In the genomic region with DNA sequence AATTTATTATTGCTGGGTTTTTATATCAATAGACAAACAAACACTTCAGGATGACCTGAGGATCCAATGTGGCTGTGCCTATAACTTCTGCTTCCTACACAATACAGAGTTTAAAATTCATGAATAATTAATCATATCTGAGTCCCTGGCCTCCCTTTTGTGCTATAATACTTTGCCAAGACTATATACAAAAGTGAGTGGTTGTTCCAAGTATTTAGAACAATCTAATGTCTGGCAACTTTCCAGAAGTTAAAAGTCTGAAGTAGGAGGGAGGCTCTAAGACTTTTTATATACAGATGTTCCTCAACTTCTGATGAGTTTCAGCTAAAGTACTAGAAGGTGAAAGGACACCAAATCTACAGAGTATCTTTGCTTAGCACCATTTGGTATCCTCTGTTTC, we compare ENCODE assay signal across 28 mouse cellular contexts.
DNase-seq lines count a peak whose midpoint lies in the region; ATAC-seq and TF ChIP-seq lines count a peak whose summit lies in the region.
"Had no signal": no experiment of that assay in that cellular context is flagged by ENCODE, and none has a peak within 500 bp of the region (broad histone marks: within the 10 kb centered on the region; RNA-seq: fewer than 3 reads in every experiment).

No protein-coding gene starts in this region.

- TF ChIP-seq CTCF in intestine, postnatal 0 days (IDR thresholded peaks at IDR 0.05; ENCODE audit: low read depth) = no peak

- H3K4me3 ChIP-seq in intestine, embryonic 15.5 days (replicated peaks) = no peak overlapping the region
- no peak overlapping the region for H3K4me3 ChIP-seq in intestine, postnatal 0 days (ENCODE audit: low read depth, low read length)
- no peak overlapping the region for H3K4me3 ChIP-seq in lung, embryonic 16.5 days (ENCODE audit: low read length)
- H3K4me3 ChIP-seq in stomach, embryonic 15.5 days (replicated peaks) = no peak overlapping the region
- H3K4me3 ChIP-seq: embryonic facial prominence, embryonic 13.5 days; forebrain, embryonic 10.5 days; forebrain, embryonic 13.5 days; heart, adult 2 months; heart, embryonic 10.5 days; heart, embryonic 13.5 days had no signal

- H3K9ac ChIP-seq in intestine, embryonic 15.5 days = no peak overlapping the region
- no peak overlapping the region for H3K9ac ChIP-seq in intestine, postnatal 0 days (ENCODE audit: low read depth, low read length)
- no peak overlapping the region for H3K9ac ChIP-seq in lung, embryonic 16.5 days (ENCODE audit: low read length)
- no peak overlapping the region for H3K9ac ChIP-seq in stomach, embryonic 15.5 days
- H3K9ac ChIP-seq: embryonic facial prominence, embryonic 13.5 days; forebrain, embryonic 13.5 days; heart, embryonic 13.5 days; hindbrain, embryonic 14.5 days had no signal

- DNase-seq in lung, postnatal 14 days = no peak
- peak; percentile 13 for DNase-seq in NIH3T3 (ENCODE audit: low read depth)
- DNase-seq in retina, embryonic 14.5 days (ENCODE audit: low spot score) = no peak
- DNase-seq: adrenal gland, adult 2 months; adrenal gland, postnatal 14 days; B cell, adult 2 months; cerebellum, adult 11 months; cerebellum, adult 2 months; cerebellum, adult 9-11 months; cerebellum, postnatal 25 days; gastrocnemius, postnatal 10 days; gastrocnemius, postnatal 36 days; heart, adult 2 months; heart, postnatal 14 days; heart, postnatal 4 days had no signal

- H3K4me1 ChIP-seq in intestine, embryonic 15.5 days (replicated peaks) = no peaks in the 10 kb centered on the region
- H3K4me1 ChIP-seq in intestine, postnatal 0 days (replicated peaks; ENCODE audit: control insufficient read depth, insufficient read depth, low read length) = no peaks in the 10 kb centered on the region
- H3K4me1 ChIP-seq in lung, embryonic 16.5 days (replicated peaks; ENCODE audit: control insufficient read depth, insufficient read depth, low read length) = peaks cover 4% of the 10 kb centered on the region; the same call in 1 of the 2 replicates
- no peaks in the 10 kb centered on the region for H3K4me1 ChIP-seq in stomach, embryonic 15.5 days
- H3K4me1 ChIP-seq: forebrain, embryonic 10.5 days; forebrain, embryonic 13.5 days; heart, embryonic 10.5 days; heart, embryonic 13.5 days had no signal

- no peaks in the 10 kb centered on the region for H3K36me3 ChIP-seq in intestine, embryonic 15.5 days
- no peaks in the 10 kb centered on the region for H3K36me3 ChIP-seq in intestine, postnatal 0 days (ENCODE audit: control insufficient read depth, insufficient read depth)
- no peaks in the 10 kb centered on the region for H3K36me3 ChIP-seq in lung, embryonic 16.5 days (ENCODE audit: control insufficient read depth, insufficient read depth, low read length)
- no peaks in the 10 kb centered on the region for H3K36me3 ChIP-seq in stomach, embryonic 15.5 days
- H3K36me3 ChIP-seq: embryonic facial prominence, embryonic 13.5 days; forebrain, embryonic 10.5 days; G1E; heart, embryonic 10.5 days; heart, embryonic 13.5 days had no signal

- no peaks in the 10 kb centered on the region for H3K9me3 ChIP-seq in intestine, embryonic 15.5 days
- no peaks in the 10 kb centered on the region for H3K9me3 ChIP-seq in intestine, postnatal 0 days (ENCODE audit: control insufficient read depth)
- H3K9me3 ChIP-seq in lung, embryonic 16.5 days (ENCODE audit: control insufficient read depth, low read length) = no peaks in the 10 kb centered on the region
- no peaks in the 10 kb centered on the region for H3K9me3 ChIP-seq in stomach, embryonic 15.5 days
- H3K9me3 ChIP-seq: embryonic facial prominence, embryonic 13.5 days; forebrain, embryonic 10.5 days; forebrain, embryonic 13.5 days; G1E; heart, embryonic 10.5 days; heart, embryonic 13.5 days had no signal

- no peak overlapping the region for H3K27ac ChIP-seq in intestine, embryonic 15.5 days
- H3K27ac ChIP-seq in intestine, postnatal 0 days (ENCODE audit: low read depth, low read length) = no peak overlapping the region
- H3K27ac ChIP-seq in lung, embryonic 16.5 days (ENCODE audit: low read length) = no peak overlapping the region
- H3K27ac ChIP-seq in stomach, embryonic 15.5 days = no peak overlapping the region
- H3K27ac ChIP-seq: embryonic facial prominence, embryonic 13.5 days; forebrain, embryonic 10.5 days; forebrain, embryonic 13.5 days; heart, adult 2 months; heart, embryonic 10.5 days; heart, embryonic 13.5 days; hindbrain, embryonic 14.5 days had no signal

- no peaks in the 10 kb centered on the region for H3K27me3 ChIP-seq in intestine, embryonic 15.5 days (replicated peaks)
- no peaks in the 10 kb centered on the region for H3K27me3 ChIP-seq in intestine, postnatal 0 days (replicated peaks; ENCODE audit: control insufficient read depth, insufficient read depth, low read length)
- H3K27me3 ChIP-seq in lung, embryonic 16.5 days (ENCODE audit: control insufficient read depth, insufficient read depth, low read depth, low read length) = no peaks in the 10 kb centered on the region
- H3K27me3 ChIP-seq in stomach, embryonic 15.5 days (replicated peaks) = no peaks in the 10 kb centered on the region
- H3K27me3 ChIP-seq: CH12.LX; embryonic facial prominence, embryonic 13.5 days; forebrain, embryonic 13.5 days; heart, embryonic 13.5 days had no signal

- ATAC-seq in intestine, embryonic 15.5 days = peak; percentile 31; the same call in 1 of the 2 replicates
- ATAC-seq in intestine, postnatal 0 days = no peak
- peak; percentile 77 for ATAC-seq in lung, embryonic 16.5 days (ENCODE audit: low read depth)
- ATAC-seq in stomach, embryonic 15.5 days (ENCODE audit: insufficient read depth, low FRiP score, low read depth) = peak; percentile 50; the same call in 1 of the 2 replicates
- ATAC-seq: forebrain, embryonic 13.5 days; forebrain, embryonic 16.5 days had no signal

- no peak overlapping the region for H3K4me2 ChIP-seq in intestine, embryonic 15.5 days (replicated peaks)
- no peak overlapping the region for H3K4me2 ChIP-seq in intestine, postnatal 0 days (replicated peaks; ENCODE audit: low read depth)
- no peak overlapping the region for H3K4me2 ChIP-seq in lung, embryonic 16.5 days (ENCODE audit: low read depth, low read length)
- no peak overlapping the region for H3K4me2 ChIP-seq in stomach, embryonic 15.5 days
- H3K4me2 ChIP-seq: embryonic facial prominence, embryonic 13.5 days; forebrain, embryonic 13.5 days; heart, embryonic 13.5 days; hindbrain, embryonic 14.5 days had no signal
